Mouse (Mus musculus): ENCODE results near the gene Copa. TPM values are rescaled to one million over a fixed set of nuclear protein-coding genes. Genes with fewer than 3 reads are reported as not detected.

Copa gene
- polyA plus RNA-seq, 1 experiment from 2014 or later: 188 TPM

- WGBS: 88% methylated on average over 7 of the region's 7 CpGs
- H3K36me3 ChIP-seq: peaks cover 78% of the 10 kb centered on the region
These were observed 50.0 kb downstream of the Copa start for GRCm38 (mm10) chr1:172132319-172132718.

GRCm38 (mm10) chr1:172133535-172133934 lies 51.2 kb downstream of the Copa start:
- DNase-seq (ENCODE audit: low spot score): no peak
- no peaks in the 10 kb centered on the region for H3K4me1 ChIP-seq
- no peak overlapping the region for H3K4me3 ChIP-seq
- 79% methylated on average over 7 of the region's 7 CpGs for WGBS
- H3K27me3 ChIP-seq (ENCODE audit: insufficient read depth, poor library complexity, severe bottlenecking): no peaks in the 10 kb centered on the region
- peaks cover 77% of the 10 kb centered on the region for H3K36me3 ChIP-seq
- no peaks in the 10 kb centered on the region for H3K9me3 ChIP-seq
- H3K27ac ChIP-seq: no peak overlapping the region

More at GRCm38 (mm10) chr1:172132319-172132718, 50.0 kb downstream of the Copa start:
- Histone ChIP-seq H3K27ac (no peak overlapping the region), H3K27me3 (ENCODE audit: insufficient read depth, poor library complexity, severe bottlenecking) (no peaks in the 10 kb centered on the region), H3K9me3 (no peaks in the 10 kb centered on the region), H3K4me3 (no peak overlapping the region), H3K4me1 (peaks cover 6% of the 10 kb centered on the region)
- DNase-seq (ENCODE audit: low spot score): no peak

GRCm38 (mm10) chr1:172134072-172134471 lies 51.7 kb downstream of the Copa start:
- DNase-seq (ENCODE audit: low spot score): no peak
- Histone ChIP-seq H3K9me3 (no peaks in the 10 kb centered on the region), H3K27ac (no peak overlapping the region), H3K27me3 (ENCODE audit: insufficient read depth, poor library complexity, severe bottlenecking) (no peaks in the 10 kb centered on the region), H3K4me3 (no peak overlapping the region), H3K4me1 (no peaks in the 10 kb centered on the region), H3K36me3 (peaks cover 72% of the 10 kb centered on the region)
- WGBS: 85% methylated on average over 4 of the region's 4 CpGs

GRCm38 (mm10) chr1:172140160-172140559 lies 57.8 kb downstream of the Copa start:
- WGBS: 75% methylated on average over 2 of the region's 2 CpGs
- Histone ChIP-seq H3K27me3 (ENCODE audit: insufficient read depth, poor library complexity, severe bottlenecking) (no peaks in the 10 kb centered on the region), H3K4me1 (no peaks in the 10 kb centered on the region), H3K36me3 (peaks cover 12% of the 10 kb centered on the region), H3K27ac (no peak overlapping the region), H3K9me3 (no peaks in the 10 kb centered on the region), H3K4me3 (no peak overlapping the region)
- DNase-seq (ENCODE audit: low spot score): no peak

GRCm38 (mm10) chr1:172140825-172141224 lies 58.5 kb downstream of the Copa start:
- no peaks in the 10 kb centered on the region for H3K27me3 ChIP-seq (ENCODE audit: insufficient read depth, poor library complexity, severe bottlenecking)
- H3K4me1 ChIP-seq: no peaks in the 10 kb centered on the region
- DNase-seq (ENCODE audit: low spot score): no peak
- no peaks in the 10 kb centered on the region for H3K9me3 ChIP-seq
- H3K4me3 ChIP-seq: no peak overlapping the region
- WGBS: 87% methylated on average over 1 of the region's 1 CpGs
- peaks cover 6% of the 10 kb centered on the region for H3K36me3 ChIP-seq
- no peak overlapping the region for H3K27ac ChIP-seq

GRCm38 (mm10) chr1:172141529-172141928 lies 59.2 kb downstream of the Copa start:
- Histone ChIP-seq H3K36me3 (no peaks in the 10 kb centered on the region), H3K27ac (no peak overlapping the region), H3K4me3 (no peak overlapping the region), H3K9me3 (no peaks in the 10 kb centered on the region), H3K4me1 (no peaks in the 10 kb centered on the region), H3K27me3 (ENCODE audit: insufficient read depth, poor library complexity, severe bottlenecking) (no peaks in the 10 kb centered on the region)
- whole genome bisulfite sequencing: 73% methylated on average over 3 of the region's 3 CpGs
- DNase-seq (ENCODE audit: low spot score): no peak

GRCm38 (mm10) chr1:172143570-172143969 lies 61.2 kb downstream of the Copa start:
- Histone ChIP-seq H3K27me3 (ENCODE audit: insufficient read depth, poor library complexity, severe bottlenecking) (no peaks in the 10 kb centered on the region), H3K36me3 (no peaks in the 10 kb centered on the region), H3K4me3 (no peak overlapping the region), H3K9me3 (no peaks in the 10 kb centered on the region), H3K27ac (no peak overlapping the region), H3K4me1 (no peaks in the 10 kb centered on the region)
- no peak for DNase-seq (ENCODE audit: low spot score)
- WGBS: 34% methylated on average over 1 of the region's 1 CpGs

GRCm38 (mm10) chr1:172147835-172148278 lies 65.5 kb downstream of the Copa start, which contains the start of gene Dcaf8:
Gene Dcaf8 (plus strand): TSS chr1:172148084.
- under 1% methylated on average over 42 of the region's 42 CpGs for WGBS
- Histone ChIP-seq H3K27me3 (ENCODE audit: insufficient read depth, poor library complexity, severe bottlenecking) (no peaks in the 10 kb centered on the region), H3K9me3 (no peaks in the 10 kb centered on the region), H3K4me3 (peak within 1 kb of the TSS; percentile 96), H3K4me1 (peaks cover 6% of the 10 kb centered on the region; the same call in 1 of the 2 replicates), H3K27ac (peak within 1 kb of the TSS; percentile 100), H3K36me3 (peaks cover 29% of the 10 kb centered on the region)
- DNase-seq (ENCODE audit: low spot score): peak; percentile 99

GRCm38 (mm10) chr1:172148279-172148954 lies 66.1 kb downstream of the Copa start:
- under 1% methylated on average over 40 of the region's 40 CpGs for WGBS

GRCm38 (mm10) chr1:172148955-172149815 lies 66.9 kb downstream of the Copa start:
- 24% methylated on average over 19 of the region's 19 CpGs for WGBS
- H3K36me3 ChIP-seq: peaks cover 42% of the 10 kb centered on the region
- DNase-seq (ENCODE audit: low spot score): no peak

More at GRCm38 (mm10) chr1:172148279-172148954, 66.1 kb downstream of the Copa start:
- peaks cover 35% of the 10 kb centered on the region for H3K36me3 ChIP-seq
- H3K9me3 ChIP-seq: no peaks in the 10 kb centered on the region
- DNase-seq (ENCODE audit: low spot score): peak; percentile 80
- peaks cover 6% of the 10 kb centered on the region; the same call in 1 of the 2 replicates for H3K4me1 ChIP-seq
- H3K27me3 ChIP-seq (ENCODE audit: insufficient read depth, poor library complexity, severe bottlenecking): no peaks in the 10 kb centered on the region
- peak overlapping the region; percentile 100 for H3K27ac ChIP-seq
- H3K4me3 ChIP-seq: peak overlapping the region; percentile 96

GRCm38 (mm10) chr1:172154536-172154935 lies 72.2 kb downstream of the Copa start:
- Histone ChIP-seq H3K4me3 (no peak overlapping the region), H3K36me3 (peaks cover 68% of the 10 kb centered on the region), H3K27ac (no peak overlapping the region), H3K9me3 (no peaks in the 10 kb centered on the region), H3K27me3 (ENCODE audit: insufficient read depth, poor library complexity, severe bottlenecking) (no peaks in the 10 kb centered on the region), H3K4me1 (peaks cover 6% of the 10 kb centered on the region; the same call in 1 of the 2 replicates)
- 91% methylated on average over 3 of the region's 3 CpGs for WGBS
- no peak for DNase-seq (ENCODE audit: low spot score)

More at GRCm38 (mm10) chr1:172148955-172149815, 66.9 kb downstream of the Copa start:
- Histone ChIP-seq H3K4me3 (peak overlapping the region; percentile 96), H3K4me1 (peaks cover 6% of the 10 kb centered on the region; the same call in 1 of the 2 replicates), H3K27me3 (ENCODE audit: insufficient read depth, poor library complexity, severe bottlenecking) (no peaks in the 10 kb centered on the region), H3K9me3 (no peaks in the 10 kb centered on the region), H3K27ac (peak overlapping the region; percentile 100)

GRCm38 (mm10) chr1:172155518-172155917 lies 73.2 kb downstream of the Copa start:
- Histone ChIP-seq H3K4me3 (no peak overlapping the region), H3K4me1 (peaks cover 9% of the 10 kb centered on the region; the same call in 1 of the 2 replicates), H3K27ac (no peak overlapping the region), H3K36me3 (peaks cover 61% of the 10 kb centered on the region), H3K9me3 (no peaks in the 10 kb centered on the region), H3K27me3 (ENCODE audit: insufficient read depth, poor library complexity, severe bottlenecking) (no peaks in the 10 kb centered on the region)
- no peak for DNase-seq (ENCODE audit: low spot score)
- WGBS: 90% methylated on average over 3 of the region's 3 CpGs

GRCm38 (mm10) chr1:172159970-172160369 lies 77.6 kb downstream of the Copa start:
- peaks cover 18% of the 10 kb centered on the region for H3K36me3 ChIP-seq
- H3K27ac ChIP-seq: peak overlapping the region; percentile 81
- no peaks in the 10 kb centered on the region for H3K27me3 ChIP-seq (ENCODE audit: insufficient read depth, poor library complexity, severe bottlenecking)
- H3K4me1 ChIP-seq: peaks cover 18% of the 10 kb centered on the region
- 0 out of 2 replicates have a peak overlapping the region, but pooled peaks have one; percentile 2 for H3K4me3 ChIP-seq
- DNase-seq (ENCODE audit: low spot score): no peak
- no peaks in the 10 kb centered on the region for H3K9me3 ChIP-seq
- WGBS: 53% methylated on average over 4 of the region's 4 CpGs

All from heart, embryonic 10.5 days (tissue).